Mouse (Mus musculus) neural tube, embryonic 10.5 days (tissue): Measurements from ENCODE around the gene Tmem30a.

Experiments used
- DNase-seq: peaks from one replicate; pipeline ENCODE4 v3.0.0-alpha.2; 2017; ENCODE audit warnings: low spot score; ENCODE audit errors: extremely low spot score

The Tmem30a gene

GRCm38 (mm10) chr9:79792841-79793835 lies at the start of gene Tmem30a:
TSS of gene Tmem30a (minus strand) at chr9:79793507.
- peak; percentile 90 for DNase-seq

GRCm38 (mm10) chr9:79842615-79843014 lies 49.3 kb upstream of the Tmem30a start:
- DNase-seq, result no peak

- no peak for DNase-seq
Observed at GRCm38 (mm10) chr9:79842028-79842427, 48.7 kb upstream of the Tmem30a start.

GRCm38 (mm10) chr9:79831294-79831693 lies 38.0 kb upstream of the Tmem30a start:
- DNase-seq, result no peak

- DNase-seq, result no peak
Observed at GRCm38 (mm10) chr9:79830874-79831273, 37.6 kb upstream of the Tmem30a start.

- no peak for DNase-seq
Observed at GRCm38 (mm10) chr9:79829842-79830800, 36.8 kb upstream of the Tmem30a start.

GRCm38 (mm10) chr9:79827072-79827471 lies 33.8 kb upstream of the Tmem30a start:
- no peak for DNase-seq

GRCm38 (mm10) chr9:79825526-79825925 lies 32.2 kb upstream of the Tmem30a start:
- DNase-seq, result no peak

- no peak for DNase-seq
Observed at GRCm38 (mm10) chr9:79823856-79824255, 30.5 kb upstream of the Tmem30a start.

- DNase-seq, result no peak
Observed at GRCm38 (mm10) chr9:79823438-79823837, 30.1 kb upstream of the Tmem30a start.

GRCm38 (mm10) chr9:79816464-79816863 lies 23.2 kb upstream of the Tmem30a start:
- no peak for DNase-seq

GRCm38 (mm10) chr9:79816013-79816412 lies 22.7 kb upstream of the Tmem30a start:
- DNase-seq, result no peak

- no peak for DNase-seq
Observed at GRCm38 (mm10) chr9:79814592-79814991, 21.3 kb upstream of the Tmem30a start.

GRCm38 (mm10) chr9:79810969-79811902 lies 17.9 kb upstream of the Tmem30a start:
- no peak for DNase-seq

GRCm38 (mm10) chr9:79810534-79810933 lies 17.2 kb upstream of the Tmem30a start:
- DNase-seq, result no peak

- DNase-seq, result no peak
Observed at GRCm38 (mm10) chr9:79809411-79809810, 16.1 kb upstream of the Tmem30a start.

- no peak for DNase-seq
Observed at GRCm38 (mm10) chr9:79807178-79807577, 13.9 kb upstream of the Tmem30a start.

GRCm38 (mm10) chr9:79806317-79807075 lies 13.2 kb upstream of the Tmem30a start:
- DNase-seq, result no peak

GRCm38 (mm10) chr9:79805426-79805825 lies 12.1 kb upstream of the Tmem30a start:
- no peak for DNase-seq
